Mouse (Mus musculus) thymus, postnatal 4 days (tissue): Measurements from ENCODE around the gene Olfr1138.

Experiments used
- DNase-seq: peaks from one replicate; pipeline ENCODE4 v3.0.0; 2021

The Olfr1138 gene

DNA sequence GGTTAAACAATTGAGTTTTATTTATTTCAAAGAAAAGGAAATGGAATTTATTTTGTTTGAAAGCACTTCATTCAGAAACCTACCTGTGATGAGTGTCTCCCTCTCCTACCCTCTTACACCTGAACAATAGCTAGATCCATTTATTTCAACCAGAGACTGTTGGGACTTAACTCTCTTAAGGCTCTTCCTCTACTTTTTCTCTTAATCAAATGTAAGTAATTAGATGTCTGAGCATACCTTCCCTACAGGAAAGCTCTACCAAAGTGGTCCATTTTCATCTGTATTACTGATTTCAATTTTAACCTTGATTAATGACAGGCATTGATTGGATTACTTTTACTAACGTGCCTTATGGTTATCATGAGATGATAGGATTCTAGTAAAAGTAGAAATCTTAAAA lies at the start of gene Olfr1138:
Gene Olfr1138 (minus strand): TSS at position 101 of the 400 bp plus-strand sequence.
- DNase-seq: no peak

DNA sequence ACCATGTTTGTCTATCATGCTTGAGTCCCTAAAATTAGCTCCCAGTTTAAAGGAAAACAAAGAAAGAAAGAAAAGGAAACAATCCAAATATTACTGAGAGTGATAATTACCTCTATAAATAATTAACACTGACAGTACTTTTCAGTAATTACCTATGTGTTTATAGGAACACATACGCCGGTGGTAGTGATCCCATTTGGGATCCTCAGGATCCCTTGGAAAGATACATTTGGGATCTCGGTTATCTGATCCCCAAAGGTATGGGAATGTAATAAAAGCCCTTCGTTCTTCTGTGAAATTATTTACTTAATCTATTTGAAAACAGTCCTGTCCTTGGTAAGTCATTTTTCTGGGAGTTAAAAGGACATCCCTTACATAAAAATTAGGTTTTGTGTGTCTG lies 39.4 kb upstream of the Olfr1138 start, which contains the start of gene Olfr152:
Gene Olfr152 (plus strand): TSS at position 301 of the 400 bp plus-strand sequence.
- no peak for DNase-seq

DNA sequence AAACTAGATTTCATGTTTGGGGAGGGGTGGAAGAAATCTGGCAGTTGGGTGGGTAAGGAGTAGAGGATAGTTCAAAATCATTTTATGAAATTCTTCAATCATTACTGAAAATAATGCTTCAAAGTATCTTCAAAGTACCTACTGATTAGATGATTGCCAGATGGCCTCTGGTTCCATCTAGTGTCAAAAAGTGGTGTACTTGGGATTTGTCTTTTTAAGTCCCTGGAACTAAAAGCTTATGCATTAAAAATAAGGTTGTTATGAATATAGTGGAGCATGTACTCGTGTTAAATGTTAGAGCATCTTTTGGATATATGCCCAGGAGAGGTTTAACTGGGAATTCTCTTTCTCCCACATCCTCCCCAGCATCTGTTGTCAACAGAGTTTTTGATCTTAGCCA lies 36.4 kb upstream of the Olfr1138 start:
- no peak for DNase-seq

DNA sequence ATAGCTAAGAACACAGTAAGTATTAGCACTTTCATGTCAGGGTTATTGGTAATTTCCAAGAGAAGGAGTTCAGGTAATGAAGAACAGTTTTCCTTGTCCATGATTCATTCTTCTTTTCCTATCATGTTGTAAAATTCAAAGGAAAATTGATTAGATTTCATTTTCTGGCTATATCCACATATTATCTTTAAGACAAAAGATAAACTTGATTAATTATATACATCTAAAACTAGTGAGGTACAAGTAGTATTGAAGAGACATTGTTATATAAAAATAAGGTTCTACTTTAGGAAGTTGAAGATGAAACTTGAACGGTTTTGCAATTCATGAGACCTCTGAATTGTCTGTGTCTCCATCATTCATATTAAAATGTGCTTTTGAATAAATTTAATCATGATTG lies 14.1 kb upstream of the Olfr1138 start, which contains the start of gene Olfr1141:
Gene Olfr1141 (minus strand): TSS at position 101 of the 400 bp plus-strand sequence.
- DNase-seq: no peak

DNA sequence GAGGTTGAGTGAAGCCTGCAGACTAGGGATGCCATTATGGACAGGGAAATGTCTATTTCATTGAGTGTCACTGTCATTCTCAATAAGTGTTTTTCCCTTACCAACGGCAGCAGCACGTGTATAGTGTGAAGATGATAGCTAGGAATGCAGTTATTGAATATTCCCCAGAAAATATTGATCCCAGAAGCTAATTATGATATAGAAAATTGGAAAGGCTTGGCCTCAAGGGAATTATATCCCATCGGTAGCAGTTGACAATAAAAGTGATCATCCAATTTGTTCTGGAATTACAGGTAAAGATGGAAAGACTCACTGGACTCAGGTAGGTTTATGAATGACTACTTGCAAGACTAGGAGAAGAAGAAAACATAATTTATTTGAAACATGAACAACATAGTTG lies 3.7 kb upstream of the Olfr1138 start, which contains the start of gene Olfr1140:
Gene Olfr1140 (plus strand): TSS at position 301 of the 400 bp plus-strand sequence.
- DNase-seq: no peak

DNA sequence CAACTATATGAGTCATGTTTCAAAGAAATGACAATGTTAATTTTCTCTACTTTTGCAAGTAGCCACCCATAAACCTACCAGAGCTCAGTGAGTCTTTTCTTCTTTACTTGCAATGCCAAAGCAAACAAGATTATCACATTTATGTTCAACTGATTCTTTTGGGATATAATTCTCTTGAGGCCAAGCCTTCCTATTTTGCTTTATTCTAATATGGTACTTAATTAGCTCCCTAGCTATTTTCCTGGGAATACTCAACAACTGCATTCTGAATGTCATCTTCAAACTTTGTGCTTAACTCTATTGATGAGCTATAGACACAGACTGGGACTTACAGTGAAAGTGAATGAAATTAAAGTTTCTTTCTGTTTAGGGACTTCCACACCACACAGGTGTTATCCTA lies 26.7 kb downstream of the Olfr1138 start, which contains the start of gene Olfr1137:
Gene Olfr1137 (minus strand): TSS at position 101 of the 400 bp plus-strand sequence.
- DNase-seq: no peak

DNA sequence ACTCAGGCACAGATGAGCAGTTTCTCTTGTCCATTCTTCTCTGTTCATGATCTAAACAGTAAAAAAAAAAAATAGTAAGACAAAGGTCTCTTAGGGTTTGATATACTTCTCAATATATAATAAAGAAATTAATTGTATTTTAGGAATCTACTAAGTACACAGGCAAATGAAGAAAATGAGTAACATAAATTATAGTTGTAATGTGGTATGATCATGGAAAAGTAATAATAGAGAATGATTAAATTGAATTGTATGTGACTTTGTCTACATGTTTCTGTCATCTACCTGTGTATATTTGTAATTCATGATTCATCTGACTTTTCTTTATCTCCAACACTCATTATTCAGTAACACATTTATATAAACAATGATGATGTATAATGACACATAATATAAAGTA lies 45.9 kb downstream of the Olfr1138 start, which contains the start of gene Olfr1136:
Gene Olfr1136 (minus strand): TSS at position 101 of the 400 bp plus-strand sequence.
- DNase-seq: no peak
